Mouse (Mus musculus) forebrain, embryonic 11.5 days (tissue): ENCODE results near the gene Tpx2. TPM values are rescaled to one million over a fixed set of nuclear protein-coding genes. Genes with fewer than 3 reads are reported as not detected.

Experiments used
- ATAC-seq: fragments of 200-750 bp; cut with Nextera tagmentation; replicated peaks from 2 replicates; pipeline ENCODE4 v1.8.0; 2017; ENCODE audit warnings: moderate TSS enrichment; ENCODE audit not compliant: low FRiP score
- DNase-seq: peaks from one replicate; pipeline ENCODE4 v3.0.0-alpha.2; 2017; ENCODE audit warnings: low spot score
- H3K27ac ChIP-seq: fragments of 300-500 bp; sonication (generic); 2 replicates; pipeline ENCODE4 v1.5.1; 2014; ENCODE audit warnings: low read depth, low read length
- H3K27me3 ChIP-seq: fragments of 300-500 bp; sonication (generic); 2 replicates; pipeline ENCODE4 v1.6.1; 2014; ENCODE audit warnings: mild to moderate bottlenecking, low read length, mixed read lengths; ENCODE audit not compliant: control insufficient read depth, insufficient read depth
- H3K36me3 ChIP-seq: fragments of 300-500 bp; sonication (generic); 2 replicates; pipeline ENCODE4 v1.6.1; 2014; ENCODE audit warnings: mild to moderate bottlenecking, low read length, moderate library complexity, mixed read lengths; ENCODE audit not compliant: control insufficient read depth, insufficient read depth
- H3K4me1 ChIP-seq: fragments of 300-500 bp; sonication (generic); replicated peaks from 2 replicates; pipeline ENCODE4 v1.6.1; 2014; ENCODE audit warnings: low read length, mixed read lengths; ENCODE audit not compliant: control insufficient read depth, insufficient read depth
- H3K4me2 ChIP-seq: fragments of 300-500 bp; sonication (generic); 2 replicates; pipeline ENCODE4 v1.6.1; 2014; ENCODE audit warnings: low read depth, mild to moderate bottlenecking, low read length, moderate library complexity, mixed read lengths; ENCODE audit not compliant: severe bottlenecking
- H3K4me3 ChIP-seq: fragments of 300-500 bp; sonication (generic); 2 replicates; pipeline ENCODE4 v1.5.1; 2014; ENCODE audit warnings: low read depth, low read length
- H3K9ac ChIP-seq: fragments of 300-500 bp; sonication (generic); 2 replicates; pipeline ENCODE4 v1.6.1; 2014; ENCODE audit warnings: low read length
- H3K9me3 ChIP-seq: fragments of 300-500 bp; sonication (generic); 2 replicates; pipeline ENCODE4 v1.6.1; 2016; ENCODE audit warnings: low read length, mixed read lengths; ENCODE audit not compliant: control insufficient read depth
- WGBS: fragments of 180-500 bp; shearing (Covaris S2); extraction: QIAGEN DNeasy Blood & Tissue Kit; methylation state at CpG from one replicate; pipeline ENCODE4 v1.1.7; 2014; 5-methylcytosine and 5-hydroxymethylcytosine counted together
- polyA plus RNA-seq: library from polyadenylated mRNA; unstranded; fragments of >200 nt; fragmentation: Nextera tagmentation; extraction: Ambion mirVana; gene quantifications from 2 replicates; pipeline ENCODE4 v1.2.1, GENCODE M21; 2014

Tpx2 gene
- polyA plus RNA-seq, 1 experiment from 2014 or later = 185 TPM

GRCm38 (mm10) chr2:152862638-152863037 is 14.9 kb downstream of the Tpx2 start:
- Histone ChIP-seq H3K4me1 (no peaks in the 10 kb centered on the region), H3K4me3 (no peak overlapping the region), H3K4me2 (no peak overlapping the region), H3K27ac (no peak overlapping the region), H3K9me3 (no peaks in the 10 kb centered on the region), H3K27me3 (no peaks in the 10 kb centered on the region), H3K9ac (no peak overlapping the region), H3K36me3 (peaks cover 6% of the 10 kb centered on the region; the same call in 1 of the 2 replicates)
- ATAC-seq (no peak), DNase-seq (no peak)
- 91% methylated on average over 3 of the region's 3 CpGs for WGBS

- H3K27ac ChIP-seq = no peak overlapping the region
- ATAC-seq = no peak
- H3K4me3 ChIP-seq = no peak overlapping the region
- WGBS = 95% methylated on average over 6 of the region's 6 CpGs
- no peak overlapping the region for H3K9ac ChIP-seq
- no peaks in the 10 kb centered on the region for H3K9me3 ChIP-seq
- no peak for DNase-seq
- no peak overlapping the region for H3K4me2 ChIP-seq
- H3K36me3 ChIP-seq = peaks cover 6% of the 10 kb centered on the region; the same call in 1 of the 2 replicates
- H3K27me3 ChIP-seq = no peaks in the 10 kb centered on the region
- no peaks in the 10 kb centered on the region for H3K4me1 ChIP-seq
Observed at GRCm38 (mm10) chr2:152863346-152863745, 15.6 kb downstream of the Tpx2 start.

GRCm38 (mm10) chr2:152878239-152878638 is 30.5 kb downstream of the Tpx2 start:
- whole genome bisulfite sequencing = 91% methylated on average over 3 of the region's 3 CpGs

GRCm38 (mm10) chr2:152880898-152881297 is 33.1 kb downstream of the Tpx2 start:
- Histone ChIP-seq H3K27ac (no peak overlapping the region), H3K27me3 (no peaks in the 10 kb centered on the region), H3K4me1 (no peaks in the 10 kb centered on the region), H3K4me3 (no peak overlapping the region), H3K9me3 (no peaks in the 10 kb centered on the region), H3K4me2 (no peak overlapping the region), H3K36me3 (peaks cover 33% of the 10 kb centered on the region), H3K9ac (no peak overlapping the region)
- WGBS = 91% methylated on average over 13 of the region's 13 CpGs
- no peak for DNase-seq
- ATAC-seq = no peak

More at GRCm38 (mm10) chr2:152878239-152878638, 30.5 kb downstream of the Tpx2 start:
- Histone ChIP-seq H3K9me3 (no peaks in the 10 kb centered on the region), H3K4me3 (no peak overlapping the region), H3K36me3 (peaks cover 30% of the 10 kb centered on the region), H3K4me1 (no peaks in the 10 kb centered on the region), H3K27me3 (no peaks in the 10 kb centered on the region), H3K27ac (no peak overlapping the region), H3K9ac (no peak overlapping the region), H3K4me2 (no peak overlapping the region)
- no peak for ATAC-seq
- DNase-seq = no peak

GRCm38 (mm10) chr2:152884101-152884645 is 36.4 kb downstream of the Tpx2 start:
- Histone ChIP-seq H3K9ac (no peak overlapping the region), H3K36me3 (peaks cover 43% of the 10 kb centered on the region), H3K9me3 (no peaks in the 10 kb centered on the region), H3K4me3 (no peak overlapping the region), H3K27me3 (no peaks in the 10 kb centered on the region), H3K4me1 (no peaks in the 10 kb centered on the region), H3K27ac (no peak overlapping the region), H3K4me2 (no peak overlapping the region)
- DNase-seq (no peak), ATAC-seq (no peak)
- 95% methylated on average over 6 of the region's 6 CpGs for WGBS

GRCm38 (mm10) chr2:152887230-152887629 is 39.5 kb downstream of the Tpx2 start:
- Histone ChIP-seq H3K4me1 (no peaks in the 10 kb centered on the region), H3K4me3 (no peak overlapping the region), H3K9me3 (no peaks in the 10 kb centered on the region), H3K27me3 (no peaks in the 10 kb centered on the region), H3K4me2 (no peak overlapping the region), H3K27ac (no peak overlapping the region), H3K9ac (no peak overlapping the region), H3K36me3 (peaks cover 41% of the 10 kb centered on the region)
- ATAC-seq (no peak), DNase-seq (no peak)
- WGBS = 96% methylated on average over 3 of the region's 3 CpGs

GRCm38 (mm10) chr2:152888774-152889173 is 41.0 kb downstream of the Tpx2 start:
- Histone ChIP-seq H3K4me2 (no peak overlapping the region), H3K36me3 (peaks cover 50% of the 10 kb centered on the region), H3K4me1 (no peaks in the 10 kb centered on the region), H3K27me3 (no peaks in the 10 kb centered on the region), H3K27ac (no peak overlapping the region), H3K9ac (no peak overlapping the region), H3K9me3 (no peaks in the 10 kb centered on the region), H3K4me3 (no peak overlapping the region)
- 87% methylated on average over 5 of the region's 5 CpGs for WGBS
- DNase-seq (no peak), ATAC-seq (no peak)

GRCm38 (mm10) chr2:152895834-152896233 is 48.1 kb downstream of the Tpx2 start:
- WGBS = 97% methylated on average over 9 of the region's 9 CpGs
- Histone ChIP-seq H3K4me1 (no peaks in the 10 kb centered on the region), H3K27me3 (no peaks in the 10 kb centered on the region), H3K27ac (no peak overlapping the region), H3K9ac (no peak overlapping the region), H3K36me3 (peaks cover 31% of the 10 kb centered on the region), H3K4me3 (no peak overlapping the region), H3K9me3 (no peaks in the 10 kb centered on the region), H3K4me2 (no peak overlapping the region)
- ATAC-seq = no peak
- no peak for DNase-seq

- no peak overlapping the region for H3K4me3 ChIP-seq
- no peak overlapping the region for H3K4me2 ChIP-seq
- H3K9ac ChIP-seq = no peak overlapping the region
- H3K9me3 ChIP-seq = no peaks in the 10 kb centered on the region
- 93% methylated on average over 3 of the region's 3 CpGs for WGBS
- peaks cover 25% of the 10 kb centered on the region for H3K36me3 ChIP-seq
- no peaks in the 10 kb centered on the region for H3K27me3 ChIP-seq
- ATAC-seq = no peak
- no peaks in the 10 kb centered on the region for H3K4me1 ChIP-seq
- no peak overlapping the region for H3K27ac ChIP-seq
- DNase-seq = no peak
Observed at GRCm38 (mm10) chr2:152896926-152897325, 49.2 kb downstream of the Tpx2 start.
